In genomic region chr7:58716626-58717025, GRCm38 (mm10) we compare ENCODE assay signal across 23 mouse cellular contexts.
DNase-seq lines count a peak whose midpoint lies in the region; ATAC-seq and TF ChIP-seq lines count a peak whose summit lies in the region.
"Had no signal": no experiment of that assay in that cellular context is flagged by ENCODE, and none has a peak within 500 bp of the region (broad histone marks: within the 10 kb centered on the region; RNA-seq: fewer than 3 reads in every experiment).

No protein-coding gene starts in this region.

- H3K9ac ChIP-seq in embryonic facial prominence, embryonic 14.5 days (ENCODE audit: low read depth, low read length): no peak overlapping the region
- H3K9ac ChIP-seq in midbrain, embryonic 13.5 days (replicated peaks): no peak overlapping the region
- H3K9ac ChIP-seq: forebrain, embryonic 12.5 days; liver, postnatal 0 days had no signal

- no peak overlapping the region for H3K4me2 ChIP-seq in embryonic facial prominence, embryonic 14.5 days (ENCODE audit: low read depth, low read length)
- H3K4me2 ChIP-seq in midbrain, embryonic 13.5 days (replicated peaks): no peak overlapping the region
- H3K4me2 ChIP-seq: forebrain, embryonic 12.5 days; liver, embryonic 11.5 days had no signal

- peak overlapping the region; percentile 16; the same call in 1 of the 2 replicates for H3K27ac ChIP-seq in embryonic facial prominence, embryonic 14.5 days (replicated peaks; ENCODE audit: low read depth, low read length)
- H3K27ac ChIP-seq in embryonic facial prominence, embryonic 10.5 days (replicated peaks): no peak overlapping the region
- H3K27ac ChIP-seq in left cerebral cortex, adult 2 months: peak overlapping the region; percentile 34
- no peak overlapping the region for H3K27ac ChIP-seq in midbrain, embryonic 10.5 days (replicated peaks)
- no peak overlapping the region for H3K27ac ChIP-seq in midbrain, embryonic 13.5 days
- H3K27ac ChIP-seq: forebrain, embryonic 12.5 days; hindbrain, embryonic 10.5 days; macrophage had no signal

- no peaks in the 10 kb centered on the region for H3K9me3 ChIP-seq in embryonic facial prominence, embryonic 14.5 days (ENCODE audit: control insufficient read depth, low read length)
- no peaks in the 10 kb centered on the region for H3K9me3 ChIP-seq in embryonic facial prominence, embryonic 10.5 days
- no peaks in the 10 kb centered on the region for H3K9me3 ChIP-seq in megakaryocyte, embryonic 14.5 days
- H3K9me3 ChIP-seq in midbrain, embryonic 10.5 days (replicated peaks): no peaks in the 10 kb centered on the region
- no peaks in the 10 kb centered on the region for H3K9me3 ChIP-seq in midbrain, embryonic 13.5 days
- H3K9me3 ChIP-seq: forebrain, embryonic 12.5 days; hindbrain, embryonic 10.5 days had no signal

- intact Hi-C loops in left cerebral cortex, adult 2 months (cut with DNase I): no loop called here

- H3K36me3 ChIP-seq in embryonic facial prominence, embryonic 14.5 days (ENCODE audit: control insufficient read depth, insufficient read depth, low read length): no peaks in the 10 kb centered on the region
- H3K36me3 ChIP-seq in embryonic facial prominence, embryonic 10.5 days (replicated peaks): no peaks in the 10 kb centered on the region
- no peaks in the 10 kb centered on the region for H3K36me3 ChIP-seq in megakaryocyte, embryonic 14.5 days (replicated peaks; ENCODE audit: low read length)
- no peaks in the 10 kb centered on the region for H3K36me3 ChIP-seq in midbrain, embryonic 10.5 days
- H3K36me3 ChIP-seq in midbrain, embryonic 13.5 days: no peaks in the 10 kb centered on the region
- H3K36me3 ChIP-seq: forebrain, embryonic 12.5 days; hindbrain, embryonic 10.5 days had no signal

- no peak for DNase-seq in embryonic facial prominence, embryonic 14.5 days (ENCODE audit: low spot score)
- DNase-seq in embryonic facial prominence, embryonic 10.5 days (ENCODE audit: low spot score): no peak
- no peak for DNase-seq in left cerebral cortex, adult 2 months (ENCODE audit: extremely low spot score in 1 of 2, low spot score in 2 of 2)
- no peak for DNase-seq in left cerebral cortex, adult 11 months (ENCODE audit: low spot score)
- DNase-seq in urinary bladder, adult 2 months (ENCODE audit: low spot score): no peak
- no peak for DNase-seq in midbrain, embryonic 10.5 days (ENCODE audit: low spot score)
- DNase-seq: adrenal gland, postnatal 14 days; cerebellum, adult 2 months; cerebellum, postnatal 25 days; heart, adult 18-20 months; kidney, postnatal 4 days; liver, postnatal 0 days; midbrain, embryonic 14.5 days; thymus, postnatal 36 days had no signal

- H3K4me3 ChIP-seq in embryonic facial prominence, embryonic 14.5 days (ENCODE audit: low read depth, low read length): no peak overlapping the region
- H3K4me3 ChIP-seq in embryonic facial prominence, embryonic 10.5 days: no peak overlapping the region
- no peak overlapping the region for H3K4me3 ChIP-seq in left cerebral cortex, adult 2 months
- peak overlapping the region; percentile 25 for H3K4me3 ChIP-seq in megakaryocyte, embryonic 14.5 days (replicated peaks)
- H3K4me3 ChIP-seq in midbrain, embryonic 10.5 days: no peak overlapping the region
- no peak overlapping the region for H3K4me3 ChIP-seq in midbrain, embryonic 13.5 days (replicated peaks)
- H3K4me3 ChIP-seq: forebrain, embryonic 12.5 days; hindbrain, embryonic 10.5 days had no signal

- H3K4me1 ChIP-seq in embryonic facial prominence, embryonic 14.5 days (ENCODE audit: control insufficient read depth, insufficient read depth, low read length): no peaks in the 10 kb centered on the region
- no peaks in the 10 kb centered on the region for H3K4me1 ChIP-seq in embryonic facial prominence, embryonic 10.5 days
- H3K4me1 ChIP-seq in megakaryocyte, embryonic 14.5 days: peaks cover 26% of the 10 kb centered on the region
- H3K4me1 ChIP-seq in midbrain, embryonic 10.5 days: no peaks in the 10 kb centered on the region
- H3K4me1 ChIP-seq in midbrain, embryonic 13.5 days (replicated peaks): no peaks in the 10 kb centered on the region
- H3K4me1 ChIP-seq: forebrain, embryonic 12.5 days had no signal

- no peak for TF ChIP-seq CTCF in left cerebral cortex, adult 2 months (IDR thresholded peaks at IDR 0.05)

- WGBS in embryonic facial prominence, embryonic 14.5 days: 82% methylated on average over 3 of the region's 3 CpGs
- WGBS in embryonic facial prominence, embryonic 10.5 days: 87% methylated on average over 3 of the region's 3 CpGs
- 95% methylated on average over 3 of the region's 3 CpGs for WGBS in midbrain, embryonic 10.5 days
- WGBS in midbrain, embryonic 13.5 days: 96% methylated on average over 3 of the region's 3 CpGs

- no peaks in the 10 kb centered on the region for H3K27me3 ChIP-seq in embryonic facial prominence, embryonic 14.5 days (replicated peaks; ENCODE audit: control insufficient read depth, insufficient read depth, low read length)
- H3K27me3 ChIP-seq in embryonic facial prominence, embryonic 10.5 days (replicated peaks; ENCODE audit: low read depth, poor library complexity, severe bottlenecking): no peaks in the 10 kb centered on the region
- H3K27me3 ChIP-seq in megakaryocyte, embryonic 14.5 days (replicated peaks): no peaks in the 10 kb centered on the region
- no peaks in the 10 kb centered on the region for H3K27me3 ChIP-seq in midbrain, embryonic 10.5 days (ENCODE audit: low read depth, poor library complexity, severe bottlenecking)
- H3K27me3 ChIP-seq in midbrain, embryonic 13.5 days: no peaks in the 10 kb centered on the region
- H3K27me3 ChIP-seq: forebrain, embryonic 12.5 days had no signal

- no peak for ATAC-seq in embryonic facial prominence, embryonic 14.5 days (ENCODE audit: low read depth)
- no peak for ATAC-seq in midbrain, embryonic 13.5 days
- ATAC-seq: hindbrain, embryonic 16.5 days; intestine, postnatal 0 days; liver, postnatal 0 days; lung, postnatal 0 days had no signal

Comparison
In these comparisons a context has a peak if more than half of its experiments do, and no peak if none do; other contexts are left out.
1. H3K27ac ChIP-seq: peak in embryonic facial prominence, embryonic 14.5 days (single experiment) and left cerebral cortex, adult 2 months (single experiment); none in embryonic facial prominence, embryonic 10.5 days (single experiment), midbrain, embryonic 10.5 days (single experiment) and midbrain, embryonic 13.5 days (single experiment).